Mouse (Mus musculus): ENCODE results near the gene Syt3. TPM values are rescaled to one million over a fixed set of nuclear protein-coding genes. Genes with fewer than 3 reads are reported as not detected.

Gene Syt3
- polyA plus RNA-seq, 1 experiment from 2014 or later = 75.4 TPM

DNA sequence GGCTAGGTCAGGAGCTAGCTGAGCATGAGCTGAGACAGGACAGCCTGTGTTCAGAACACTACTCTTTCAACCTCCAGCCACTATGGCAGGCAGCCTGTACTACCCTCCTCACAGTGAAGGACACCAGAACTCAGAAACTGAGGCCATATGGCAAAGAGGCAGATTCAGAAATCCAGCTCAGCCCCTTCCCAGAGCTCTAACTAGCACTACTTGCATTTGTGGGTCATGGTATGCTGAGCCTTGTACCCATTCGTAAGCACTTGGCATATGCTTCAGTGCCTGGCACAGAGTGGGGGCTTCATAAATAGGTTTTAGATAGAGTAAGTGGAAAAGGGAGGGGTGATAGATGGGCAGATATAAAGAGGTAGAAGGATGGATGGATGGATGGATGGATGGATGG, 56.6 kb downstream of the Syt3 start:
- no peak overlapping the region for H3K4me3 ChIP-seq (replicated peaks)

DNA sequence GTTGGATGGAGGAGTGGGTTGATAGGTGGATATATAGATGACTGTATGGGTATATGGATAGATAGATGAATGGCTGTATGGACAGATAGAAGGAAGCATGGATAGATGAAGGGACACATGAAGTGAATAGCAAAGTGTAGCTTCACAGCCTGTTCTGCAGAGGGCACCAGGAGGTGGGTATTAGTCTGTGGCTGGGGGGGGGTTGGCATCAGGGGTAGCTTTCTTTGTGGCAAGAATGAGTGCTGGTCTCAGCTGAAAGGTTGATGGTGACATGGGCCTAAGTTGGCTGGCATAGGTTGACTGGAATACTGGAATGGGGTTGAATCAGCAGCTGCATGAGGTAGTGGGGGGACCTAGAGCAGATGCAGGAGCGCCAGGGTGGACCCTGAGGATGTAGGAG, 57.3 kb downstream of the Syt3 start:
- Histone ChIP-seq H3K9me3 (replicated peaks) (no peaks in the 10 kb centered on the region), H3K27ac (replicated peaks) (peak overlapping the region; percentile 98), H3K4me2 (peak overlapping the region; percentile 96), H3K27me3 (replicated peaks) (no peaks in the 10 kb centered on the region), H3K9ac (replicated peaks) (peak overlapping the region; percentile 97), H3K36me3 (peaks cover 9% of the 10 kb centered on the region), H3K4me1 (peaks cover 51% of the 10 kb centered on the region), H3K4me3 (replicated peaks) (peak overlapping the region; percentile 70)
- WGBS = 0% methylated on average over 1 of the region's 1 CpGs
- ATAC-seq (ENCODE audit: low FRiP score) = no peak; the same call in 1 of the 2 replicates

More for the DNA sequence above, 56.6 kb downstream of the Syt3 start:
- Histone ChIP-seq H3K36me3 (peaks cover 4% of the 10 kb centered on the region; the same call in 1 of the 2 replicates), H3K27me3 (replicated peaks) (no peaks in the 10 kb centered on the region), H3K4me1 (peaks cover 44% of the 10 kb centered on the region), H3K4me2 (0 out of 2 replicates have a peak overlapping the region, but pooled peaks have one; percentile 96), H3K9me3 (replicated peaks) (no peaks in the 10 kb centered on the region), H3K9ac (replicated peaks) (0 out of 2 replicates have a peak overlapping the region, but pooled peaks have one; percentile 10), H3K27ac (replicated peaks) (0 out of 2 replicates have a peak overlapping the region, but pooled peaks have one; percentile 98)
- WGBS = 67% methylated on average over 1 of the region's 1 CpGs
- ATAC-seq (ENCODE audit: low FRiP score) = no peak

DNA sequence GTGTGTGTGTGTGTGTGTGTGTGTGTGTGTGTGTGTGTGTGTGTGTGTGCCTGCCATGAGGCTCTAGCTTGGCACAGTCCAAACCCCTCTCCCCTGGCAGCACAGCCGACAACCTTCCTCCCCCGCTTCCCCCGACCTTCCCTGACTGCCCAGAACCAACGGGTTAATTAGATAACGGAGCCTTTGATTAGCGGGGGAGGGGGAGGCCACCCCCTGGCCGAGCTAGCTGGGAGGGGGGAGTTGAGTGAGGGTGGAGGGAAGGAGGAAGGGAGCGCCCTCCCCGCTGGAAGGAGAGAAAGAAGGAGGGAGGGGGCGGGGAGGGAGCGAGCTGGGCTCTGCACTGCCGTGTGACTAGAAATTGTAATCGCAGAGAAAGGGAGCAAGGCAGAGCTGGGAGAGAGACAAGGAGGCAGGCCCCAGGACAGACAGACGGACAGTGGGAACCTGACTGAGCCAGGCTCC, 57.8 kb downstream of the Syt3 start:
- H3K27ac ChIP-seq (replicated peaks) = peak overlapping the region; percentile 98
- H3K9ac ChIP-seq (replicated peaks) = peak overlapping the region; percentile 97
- H3K4me2 ChIP-seq = peak overlapping the region; percentile 96
- no peaks in the 10 kb centered on the region for H3K9me3 ChIP-seq (replicated peaks)
- H3K36me3 ChIP-seq = peaks cover 14% of the 10 kb centered on the region
- peak; percentile 80 for ATAC-seq (ENCODE audit: low FRiP score)
- WGBS = under 1% methylated on average over 14 of the region's 14 CpGs
- H3K4me1 ChIP-seq = peaks cover 56% of the 10 kb centered on the region
- H3K4me3 ChIP-seq (replicated peaks) = peak overlapping the region; percentile 70
- no peaks in the 10 kb centered on the region for H3K27me3 ChIP-seq (replicated peaks)

DNA sequence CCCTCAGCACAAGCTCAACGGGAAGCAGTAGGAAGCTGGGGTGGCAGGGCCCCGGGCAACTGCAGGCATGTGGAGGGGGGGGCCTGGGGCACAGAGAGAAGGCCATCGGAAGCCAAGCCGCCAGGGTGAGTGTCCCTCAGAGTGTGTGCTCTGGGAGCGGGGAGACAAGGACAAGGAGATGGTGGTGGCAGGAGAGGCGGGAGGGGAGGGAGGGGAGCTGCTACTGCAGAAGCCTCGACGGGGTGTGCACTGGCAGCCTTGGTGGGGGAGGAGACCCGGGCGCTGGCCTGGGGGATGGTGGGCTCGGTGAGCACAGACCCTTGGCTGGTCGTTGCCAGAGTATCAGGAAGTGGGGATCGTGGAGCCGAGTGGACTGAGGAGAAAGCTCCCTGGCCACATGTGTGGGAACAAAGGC, 58.5 kb downstream of the Syt3 start:
- ATAC-seq (ENCODE audit: low FRiP score) = peak; percentile 47
- Histone ChIP-seq H3K9ac (replicated peaks) (peak overlapping the region; percentile 97), H3K4me2 (peak overlapping the region; percentile 96), H3K27ac (replicated peaks) (peak overlapping the region; percentile 98), H3K27me3 (replicated peaks) (no peaks in the 10 kb centered on the region), H3K4me1 (peaks cover 62% of the 10 kb centered on the region), H3K9me3 (replicated peaks) (no peaks in the 10 kb centered on the region), H3K36me3 (peaks cover 19% of the 10 kb centered on the region), H3K4me3 (replicated peaks) (peak overlapping the region; percentile 70)
- 1% methylated on average over 14 of the region's 14 CpGs for WGBS

DNA sequence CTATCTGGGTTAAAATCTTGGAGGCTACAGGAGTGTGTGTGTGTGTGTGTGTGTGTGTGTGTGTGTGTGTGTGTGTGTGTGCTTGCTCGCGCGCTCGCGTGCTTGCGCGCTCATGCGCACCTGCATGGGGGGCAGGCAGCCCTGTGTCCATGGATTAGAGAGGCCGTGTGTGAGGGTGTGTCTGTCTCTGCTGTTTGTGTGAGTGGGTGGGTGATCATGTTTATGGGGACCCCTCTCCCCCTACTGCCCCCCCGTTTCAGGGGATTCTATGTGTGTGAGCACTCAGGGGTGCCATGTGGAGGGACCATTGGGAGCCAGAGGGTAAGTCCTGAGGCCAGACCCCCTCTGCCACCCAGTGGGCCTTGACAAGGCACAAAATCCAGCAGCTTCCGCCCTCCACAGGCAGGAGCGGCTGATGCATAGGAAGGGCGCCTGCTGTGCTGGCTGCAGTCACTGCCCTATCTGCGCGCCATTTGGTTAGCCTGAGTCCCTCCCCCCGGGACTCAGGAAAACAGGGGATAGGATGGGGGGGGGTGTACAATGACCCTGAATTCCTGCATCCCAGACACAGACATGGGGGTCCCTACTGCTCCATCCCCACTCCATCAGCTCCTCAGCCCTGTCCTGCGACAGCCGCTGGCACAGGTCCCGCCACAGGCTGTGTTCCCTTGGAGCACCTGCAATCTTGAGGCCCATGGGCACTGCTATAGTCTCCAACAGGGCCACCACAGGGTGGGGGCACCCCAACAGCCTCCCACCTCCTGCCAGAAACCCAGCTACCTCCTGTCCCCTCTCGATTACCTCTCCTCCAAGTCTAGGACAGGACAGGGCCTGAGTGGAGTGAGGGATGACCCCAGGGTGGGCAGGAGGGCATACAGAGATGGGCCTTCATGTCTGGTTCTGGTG, 59.6 kb downstream of the Syt3 start:
- Histone ChIP-seq H3K27ac (replicated peaks) (peak overlapping the region; percentile 98), H3K4me1 (peaks cover 65% of the 10 kb centered on the region), H3K4me3 (replicated peaks) (peak overlapping the region; percentile 70), H3K9ac (replicated peaks) (peak overlapping the region; percentile 97), H3K9me3 (replicated peaks) (no peaks in the 10 kb centered on the region), H3K36me3 (peaks cover 27% of the 10 kb centered on the region), H3K27me3 (replicated peaks) (no peaks in the 10 kb centered on the region), H3K4me2 (peak overlapping the region; percentile 96)
- WGBS = 7% methylated on average over 19 of the region's 20 CpGs
- peak; percentile 25 for ATAC-seq (ENCODE audit: low FRiP score)

DNA sequence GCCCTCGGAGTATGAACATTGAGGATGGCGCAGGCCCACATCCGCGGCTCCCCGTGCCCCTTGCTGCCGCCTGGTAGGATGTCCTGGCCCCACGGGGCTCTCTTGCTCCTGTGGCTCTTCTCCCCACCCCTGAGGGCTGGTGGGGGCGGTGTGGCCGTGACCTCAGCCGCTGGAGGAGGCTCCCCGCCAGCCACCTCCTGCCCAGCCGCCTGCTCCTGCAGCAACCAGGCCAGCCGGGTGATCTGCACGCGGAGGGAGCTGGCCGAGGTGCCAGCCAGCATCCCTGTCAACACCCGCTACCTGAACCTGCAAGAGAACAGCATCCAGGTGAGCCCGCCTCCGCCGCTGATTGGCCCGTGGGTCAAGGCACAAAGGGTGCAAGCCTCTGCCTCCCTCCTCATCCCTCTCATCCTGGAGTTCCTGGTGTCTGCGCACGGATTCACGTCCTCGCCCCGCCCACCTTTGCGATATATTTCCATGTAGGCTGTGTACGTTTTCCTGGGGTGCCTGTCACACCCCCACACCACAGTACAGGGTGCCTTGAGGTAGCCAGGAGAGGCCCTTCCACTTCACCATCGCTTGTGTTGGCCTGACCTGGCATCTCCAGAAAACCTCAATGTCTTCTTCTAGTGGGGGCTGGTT, 61.1 kb downstream of the Syt3 start:
- H3K27ac ChIP-seq (replicated peaks) = peak overlapping the region; percentile 15; the same call in 1 of the 2 replicates
- peak overlapping the region; percentile 96 for H3K4me2 ChIP-seq
- no peaks in the 10 kb centered on the region for H3K9me3 ChIP-seq (replicated peaks)
- peak overlapping the region; percentile 70 for H3K4me3 ChIP-seq (replicated peaks)
- peak overlapping the region; percentile 97 for H3K9ac ChIP-seq (replicated peaks)
- H3K36me3 ChIP-seq = peaks cover 42% of the 10 kb centered on the region
- peaks cover 80% of the 10 kb centered on the region for H3K4me1 ChIP-seq
- WGBS = 16% methylated on average over 29 of the region's 29 CpGs
- H3K27me3 ChIP-seq (replicated peaks) = no peaks in the 10 kb centered on the region
- no peak for ATAC-seq (ENCODE audit: low FRiP score)

DNA sequence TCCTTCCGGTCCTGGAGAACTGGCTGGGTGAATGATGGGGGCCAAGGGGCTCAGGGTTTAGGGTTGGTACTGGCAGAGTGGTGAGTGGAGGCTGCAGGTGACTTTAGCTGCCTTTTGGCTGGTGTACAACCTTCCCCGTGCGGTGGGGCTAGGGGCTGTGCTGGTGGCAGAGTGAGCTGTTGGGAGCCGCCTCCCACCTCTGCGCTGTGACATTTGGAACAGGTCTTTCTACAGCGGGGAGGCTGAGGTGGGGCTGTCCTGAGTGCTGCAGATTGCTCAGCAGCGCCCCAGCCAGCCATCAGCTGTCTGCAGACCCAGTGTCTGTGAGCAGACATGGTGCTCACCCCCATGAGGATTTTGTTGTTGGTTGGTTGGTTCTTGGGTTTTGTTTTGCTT, 61.6 kb downstream of the Syt3 start:
- Histone ChIP-seq H3K27me3 (replicated peaks) (no peaks in the 10 kb centered on the region), H3K4me3 (replicated peaks) (peak overlapping the region; percentile 70), H3K9me3 (replicated peaks) (no peaks in the 10 kb centered on the region), H3K4me1 (peaks cover 80% of the 10 kb centered on the region), H3K4me2 (peak overlapping the region; percentile 96), H3K9ac (replicated peaks) (peak overlapping the region; percentile 97; the same call in 1 of the 2 replicates), H3K36me3 (peaks cover 45% of the 10 kb centered on the region), H3K27ac (replicated peaks) (0 out of 2 replicates have a peak overlapping the region, but pooled peaks have one; percentile 15)
- no peak for ATAC-seq (ENCODE audit: low FRiP score)
- WGBS = 16% methylated on average over 7 of the region's 7 CpGs

DNA sequence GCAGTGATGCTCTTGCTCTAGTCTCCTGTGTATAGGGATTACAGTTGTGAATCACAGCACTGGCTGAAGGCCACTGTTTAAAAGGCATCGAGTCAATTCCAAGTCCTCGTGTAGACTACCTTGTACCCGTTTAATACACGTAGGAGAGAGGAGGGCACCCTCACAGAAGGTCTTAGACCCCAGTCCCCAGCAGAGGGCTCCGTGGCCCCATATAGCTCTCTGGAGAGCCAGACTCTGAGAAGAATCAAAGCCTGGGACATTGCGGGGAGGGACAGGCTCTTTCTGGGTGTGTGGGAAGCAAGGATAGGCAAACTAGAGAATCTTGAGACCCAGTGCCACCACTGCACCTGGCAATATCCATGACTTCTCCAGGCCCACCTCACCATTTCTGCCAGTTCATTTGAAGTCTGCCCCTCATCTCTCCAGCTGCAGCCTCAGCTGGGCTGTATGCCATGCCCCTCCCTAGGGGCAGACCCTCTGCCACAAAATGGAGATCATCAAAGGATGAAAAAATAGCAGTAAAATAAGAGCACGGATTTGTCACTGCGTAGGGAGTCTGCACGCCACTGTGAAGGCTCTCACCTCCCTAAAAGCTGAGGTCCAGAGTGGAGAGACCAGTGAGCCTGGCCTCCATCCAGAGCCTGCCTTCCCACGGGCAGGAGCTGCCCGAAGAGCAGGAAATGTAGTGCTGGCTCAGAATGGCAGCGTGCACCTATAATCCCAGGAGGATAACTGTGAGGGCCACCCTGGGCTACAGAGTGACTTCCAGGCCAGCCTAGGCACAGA, 62.4 kb downstream of the Syt3 start:
- H3K27ac ChIP-seq (replicated peaks) = peak overlapping the region; percentile 64; the same call in 1 of the 2 replicates
- H3K4me2 ChIP-seq = peak overlapping the region; percentile 96
- H3K9me3 ChIP-seq (replicated peaks) = no peaks in the 10 kb centered on the region
- peaks cover 77% of the 10 kb centered on the region for H3K4me1 ChIP-seq
- WGBS = 24% methylated on average over 12 of the region's 12 CpGs
- peak overlapping the region; percentile 70 for H3K4me3 ChIP-seq (replicated peaks)
- H3K9ac ChIP-seq (replicated peaks) = peak overlapping the region; percentile 20; the same call in 1 of the 2 replicates
- H3K36me3 ChIP-seq = peaks cover 46% of the 10 kb centered on the region
- ATAC-seq (ENCODE audit: low FRiP score) = no peak
- no peaks in the 10 kb centered on the region for H3K27me3 ChIP-seq (replicated peaks)

Other genes with a start within 250 kb of the Syt3 start
- gene Klk1b16, start 247.3 kb upstream of the Syt3 start, polyA plus RNA-seq (2015; fragmentation: Nextera tagmentation; extraction: Ambion mirVana) = not detected in 2 replicates
- gene Klk1b24, start 195.9 kb upstream of the Syt3 start, polyA plus RNA-seq (2015; fragmentation: Nextera tagmentation; extraction: Ambion mirVana) = not detected in 2 replicates
- gene Klk1b3, start 185.9 kb upstream of the Syt3 start, polyA plus RNA-seq (2015; fragmentation: Nextera tagmentation; extraction: Ambion mirVana) = not detected in 2 replicates
- gene Klk1b4, start 176.7 kb upstream of the Syt3 start, polyA plus RNA-seq (2015; fragmentation: Nextera tagmentation; extraction: Ambion mirVana) = not detected in 2 replicates
- gene Klk1b5, start 168.2 kb upstream of the Syt3 start, polyA plus RNA-seq (2015; fragmentation: Nextera tagmentation; extraction: Ambion mirVana) = not detected in 2 replicates
- 0.51 TPM in 1 of 2 replicates, not detected in the other for gene Klk1, start 158.7 kb upstream of the Syt3 start, polyA plus RNA-seq (2015; fragmentation: Nextera tagmentation; extraction: Ambion mirVana)
- not detected in 2 replicates for gene Gm36864, start 147.9 kb upstream of the Syt3 start, polyA plus RNA-seq (2015; fragmentation: Nextera tagmentation; extraction: Ambion mirVana)
- 1.3 and 1.5 TPM in 2 replicates for gene 1700028J19Rik, start 137.4 kb upstream of the Syt3 start, polyA plus RNA-seq (2015; fragmentation: Nextera tagmentation; extraction: Ambion mirVana)
- gene 2410002F23Rik, start 137.4 kb upstream of the Syt3 start, polyA plus RNA-seq (2015; fragmentation: Nextera tagmentation; extraction: Ambion mirVana) = 198 and 218 TPM in 2 replicates
- gene Acp4, start 126.7 kb upstream of the Syt3 start, polyA plus RNA-seq (2015; fragmentation: Nextera tagmentation; extraction: Ambion mirVana) = 0.11 and 0.15 TPM in 2 replicates
- not detected in 2 replicates for gene Gm15517, start 122.7 kb upstream of the Syt3 start, polyA plus RNA-seq (2015; fragmentation: Nextera tagmentation; extraction: Ambion mirVana)
- 4.8 and 5.5 TPM in 2 replicates for gene Clec11a, start 77.2 kb upstream of the Syt3 start, polyA plus RNA-seq (2015; fragmentation: Nextera tagmentation; extraction: Ambion mirVana)
- gene Shank1, start 73.8 kb upstream of the Syt3 start, polyA plus RNA-seq (2015; fragmentation: Nextera tagmentation; extraction: Ambion mirVana) = 38.1 and 47.6 TPM in 2 replicates
- 2.5 and 3.4 TPM in 2 replicates for gene 1700008O03Rik, start 1.7 kb downstream of the Syt3 start, polyA plus RNA-seq (2015; fragmentation: Nextera tagmentation; extraction: Ambion mirVana)
- gene Lrrc4b, start 44.9 kb downstream of the Syt3 start, polyA plus RNA-seq (2015; fragmentation: Nextera tagmentation; extraction: Ambion mirVana) = 11.0 and 14.9 TPM in 2 replicates
- gene Aspdh, start 81.3 kb downstream of the Syt3 start, polyA plus RNA-seq (2015; fragmentation: Nextera tagmentation; extraction: Ambion mirVana) = 2.2 and 4.2 TPM in 2 replicates
- 45.2 and 51.0 TPM in 2 replicates for gene Josd2, start 83.9 kb downstream of the Syt3 start, polyA plus RNA-seq (2015; fragmentation: Nextera tagmentation; extraction: Ambion mirVana)
- gene Emc10, start 112.4 kb downstream of the Syt3 start, polyA plus RNA-seq (2015; fragmentation: Nextera tagmentation; extraction: Ambion mirVana) = 144 and 157 TPM in 2 replicates
- gene Fam71e1, start 112.5 kb downstream of the Syt3 start, polyA plus RNA-seq (2015; fragmentation: Nextera tagmentation; extraction: Ambion mirVana) = 22.6 and 23.2 TPM in 2 replicates
- gene Mybpc2, start 140.6 kb downstream of the Syt3 start, polyA plus RNA-seq (2015; fragmentation: Nextera tagmentation; extraction: Ambion mirVana) = 0.14 and 0.36 TPM in 2 replicates
- gene Spib, start 148.0 kb downstream of the Syt3 start, polyA plus RNA-seq (2015; fragmentation: Nextera tagmentation; extraction: Ambion mirVana) = 7.5 TPM in 1 of 2 replicates, not detected in the other
- 18.8 and 38.9 TPM in 2 replicates for gene Pold1, start 164.7 kb downstream of the Syt3 start, polyA plus RNA-seq (2015; fragmentation: Nextera tagmentation; extraction: Ambion mirVana)
- 54.0 and 62.0 TPM in 2 replicates for gene Nr1h2, start 169.8 kb downstream of the Syt3 start, polyA plus RNA-seq (2015; fragmentation: Nextera tagmentation; extraction: Ambion mirVana)
- gene Napsa, start 188.3 kb downstream of the Syt3 start, polyA plus RNA-seq (2015; fragmentation: Nextera tagmentation; extraction: Ambion mirVana) = 1.1 and 4.9 TPM in 2 replicates
- 7.2 and 8.0 TPM in 2 replicates for gene Kcnc3, start 206.6 kb downstream of the Syt3 start, polyA plus RNA-seq (2015; fragmentation: Nextera tagmentation; extraction: Ambion mirVana)

Measured in neural tube, embryonic 15.5 days (tissue).